Mouse (Mus musculus) cerebellum, adult (tissue): ENCODE measurements at regions not wholly inside any gene's neighbourhood (a gene's known extent, or its start where the extent isn't known, plus 50 kb on each side); places are given as distances from the start of the nearest gene placed in this dataset.
"Not testable (repeated sequence)": the region's sequence is repeated elsewhere in the genome, so short reads cannot be mapped to it uniquely, and the experiment has no call there.

ENCODE experiments used
- ATAC-seq: cut with Nextera tagmentation; 2 replicates; pipeline ENCODE4 v1.9.2; 2017; ENCODE audit warnings: mild to moderate bottlenecking, moderate library complexity, mixed read lengths; ENCODE audit not compliant: insufficient number of reproducible peaks, low FRiP score, low TSS enrichment

- ATAC-seq = not testable (repeated sequence)
These were observed 347.1 kb downstream of the Samd5 start for GRCm38 (mm10) chr10:9327881-9328280.

GRCm38 (mm10) chr10:9312326-9312725 lies 362.7 kb downstream of the Samd5 start:
- ATAC-seq = no peak

GRCm38 (mm10) chr10:9310346-9310745 lies 364.7 kb downstream of the Samd5 start:
- ATAC-seq = no peak

GRCm38 (mm10) chr10:9296055-9296454 lies 379.0 kb downstream of the Samd5 start:
- no peak for ATAC-seq

GRCm38 (mm10) chr10:9295269-9295668 lies 379.7 kb downstream of the Samd5 start:
- no peak for ATAC-seq

- no peak for ATAC-seq
These were observed 380.4 kb downstream of the Samd5 start for GRCm38 (mm10) chr10:9294620-9295019.

- ATAC-seq = no peak
These were observed 383.4 kb downstream of the Samd5 start for GRCm38 (mm10) chr10:9291456-9292146.

GRCm38 (mm10) chr10:9272940-9273339 lies 387.1 kb upstream of the Sash1 start:
- ATAC-seq = no peak

GRCm38 (mm10) chr10:9272243-9272642 lies 386.4 kb upstream of the Sash1 start:
- ATAC-seq = no peak

GRCm38 (mm10) chr10:9265528-9265927 lies 379.7 kb upstream of the Sash1 start:
- no peak for ATAC-seq

GRCm38 (mm10) chr10:9264309-9265000 lies 378.6 kb upstream of the Sash1 start:
- no peak for ATAC-seq

- no peak for ATAC-seq
These were observed 372.8 kb upstream of the Sash1 start for GRCm38 (mm10) chr10:9258705-9259104.

GRCm38 (mm10) chr10:9252941-9253217 lies 367.0 kb upstream of the Sash1 start:
- ATAC-seq = no peak

- no peak for ATAC-seq
These were observed 366.5 kb upstream of the Sash1 start for GRCm38 (mm10) chr10:9252120-9252940.

- ATAC-seq = no peak
These were observed 357.4 kb upstream of the Sash1 start for GRCm38 (mm10) chr10:9243281-9243618.

GRCm38 (mm10) chr10:9242596-9243280 lies 356.9 kb upstream of the Sash1 start:
- no peak for ATAC-seq

- no peak for ATAC-seq
These were observed 354.1 kb upstream of the Sash1 start for GRCm38 (mm10) chr10:9239956-9240355.

- no peak for ATAC-seq
These were observed 345.9 kb upstream of the Sash1 start for GRCm38 (mm10) chr10:9231751-9232150.

- no peak for ATAC-seq
These were observed 343.2 kb upstream of the Sash1 start for GRCm38 (mm10) chr10:9229116-9229515.

- ATAC-seq = no peak
These were observed 341.5 kb upstream of the Sash1 start for GRCm38 (mm10) chr10:9227361-9227760.

- no peak for ATAC-seq
These were observed 324.8 kb upstream of the Sash1 start for GRCm38 (mm10) chr10:9210646-9211045.
